Mouse (Mus musculus): ENCODE results near the gene Bptf. TPM values are rescaled to one million over a fixed set of nuclear protein-coding genes. Genes with fewer than 3 reads are reported as not detected.

The Bptf gene
- polyA plus RNA-seq, 1 experiment, result 49.4 TPM

DNA sequence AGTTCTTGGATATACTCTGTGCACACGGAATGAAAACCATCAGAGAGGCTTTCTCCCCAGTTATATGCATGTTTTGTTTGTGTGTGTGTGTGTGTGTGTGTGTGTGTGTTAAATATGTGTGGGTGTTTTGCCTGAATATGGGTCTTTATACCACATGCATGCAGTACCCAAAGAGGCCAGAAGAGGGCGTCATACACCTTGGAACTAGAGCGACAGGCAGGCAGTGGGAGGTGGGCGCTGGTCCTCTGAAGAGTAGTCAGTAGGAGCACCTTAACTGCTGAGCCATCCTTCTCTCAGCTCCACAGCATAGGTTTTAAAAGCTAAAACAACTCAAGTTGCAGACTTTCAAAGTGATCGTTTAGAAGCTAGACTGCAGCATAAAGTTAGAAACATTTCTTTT, 26.7 kb downstream of the Bptf start:
- peak; percentile 59 for TF ChIP-seq CTCF (IDR thresholded peaks at IDR 0.05; ENCODE audit: borderline replicate concordance, insufficient read depth, low read length)
- TF ChIP-seq POLR2A (IDR thresholded peaks at IDR 0.05; ENCODE audit: low read depth, low read length), result no peak
- H3K27ac ChIP-seq (ENCODE audit: insufficient read depth, low read length), result no peak overlapping the region
- H3K4me1 ChIP-seq (ENCODE audit: control insufficient read depth, insufficient read depth, low read length), result peaks cover 18% of the 10 kb centered on the region; the same call in 1 of the 2 replicates
- no peak overlapping the region for H3K4me3 ChIP-seq (ENCODE audit: insufficient read depth, low read length)

DNA sequence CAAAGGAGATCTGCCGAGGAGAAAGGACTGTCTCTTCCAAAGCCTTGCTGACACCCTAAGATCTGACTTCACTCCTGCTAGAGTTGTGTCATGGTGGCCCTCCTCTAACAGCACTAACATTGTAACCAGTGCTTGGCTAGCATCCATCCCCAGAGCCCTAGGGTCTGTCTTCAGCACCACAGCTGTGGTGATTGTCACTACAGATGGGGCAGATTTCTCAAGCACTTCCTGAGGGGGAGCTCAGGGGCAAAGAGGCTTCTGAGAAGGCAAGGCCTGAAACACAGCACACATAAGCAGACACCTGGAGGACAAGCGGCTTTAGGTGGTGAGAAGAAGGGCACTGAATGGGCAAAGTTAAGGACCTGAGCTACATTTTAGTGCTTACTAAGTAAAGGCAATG, 28.2 kb downstream of the Bptf start:
- TF ChIP-seq CTCF (IDR thresholded peaks at IDR 0.05; ENCODE audit: borderline replicate concordance, insufficient read depth, low read length) (no peak), POLR2A (IDR thresholded peaks at IDR 0.05; ENCODE audit: low read depth, low read length) (no peak)
- Histone ChIP-seq H3K4me1 (ENCODE audit: control insufficient read depth, insufficient read depth, low read length) (peaks cover 18% of the 10 kb centered on the region; the same call in 1 of the 2 replicates), H3K27ac (ENCODE audit: insufficient read depth, low read length) (peak overlapping the region; percentile 23; the same call in 1 of the 2 replicates), H3K4me3 (ENCODE audit: insufficient read depth, low read length) (no peak overlapping the region)

DNA sequence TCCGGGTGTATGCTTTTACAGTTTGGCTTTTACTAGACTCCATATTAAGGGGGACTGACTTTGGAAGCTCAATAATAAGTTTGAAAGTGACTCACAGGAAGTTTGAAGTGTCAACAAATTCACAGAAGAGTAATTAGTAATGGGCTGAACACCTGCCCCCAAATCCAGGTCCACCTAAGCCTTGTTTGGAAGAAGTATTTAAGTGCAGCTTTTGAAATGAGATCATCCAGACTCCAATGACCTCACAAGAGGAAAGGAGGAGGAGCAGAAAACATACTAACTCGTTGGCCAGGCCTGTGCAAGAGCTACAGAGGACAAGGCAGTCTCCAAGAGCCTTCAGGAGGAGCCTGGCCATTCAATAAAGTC, 28.7 kb downstream of the Bptf start:
- H3K4me3 ChIP-seq (ENCODE audit: insufficient read depth, low read length), result no peak overlapping the region
- no peak for TF ChIP-seq POLR2A (IDR thresholded peaks at IDR 0.05; ENCODE audit: low read depth, low read length)
- TF ChIP-seq CTCF (IDR thresholded peaks at IDR 0.05; ENCODE audit: borderline replicate concordance, insufficient read depth, low read length), result no peak

DNA sequence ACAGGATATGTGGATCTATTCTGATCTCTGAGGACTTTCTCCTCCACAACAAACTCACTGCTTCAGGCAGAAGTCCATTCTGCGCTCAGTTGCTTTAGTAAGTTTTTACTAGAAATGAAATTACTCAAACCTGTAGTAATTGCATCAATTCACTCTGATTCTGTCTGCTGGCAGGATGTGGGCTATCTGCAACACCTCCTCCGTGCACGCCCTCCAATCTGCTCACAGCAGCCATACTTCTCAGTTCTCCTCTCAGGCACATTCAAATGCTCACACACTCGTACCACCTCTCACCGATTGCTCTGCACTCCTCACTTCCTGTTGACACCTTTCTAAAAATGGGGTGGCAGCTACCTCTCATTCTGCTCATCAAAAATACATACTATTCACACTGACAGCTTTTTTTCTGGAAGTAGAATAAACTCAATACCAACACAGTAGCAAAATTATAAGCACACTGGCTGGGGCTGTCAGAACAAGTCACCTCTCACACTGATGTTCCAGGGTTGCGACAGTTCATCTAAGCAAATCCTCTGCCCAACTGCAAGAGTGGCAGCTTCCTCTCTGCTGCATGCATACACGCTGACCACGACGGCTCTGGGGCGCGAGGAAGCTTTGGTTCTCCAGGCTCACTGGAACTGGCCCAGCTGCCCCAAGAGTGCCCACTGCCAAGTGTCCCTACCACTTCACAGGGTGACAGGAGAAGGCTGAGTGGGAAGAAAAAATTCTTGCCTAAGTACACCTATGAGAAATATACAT, 29.3 kb downstream of the Bptf start:
- Histone ChIP-seq H3K4me1 (ENCODE audit: control insufficient read depth, insufficient read depth, low read length) (peaks cover 11% of the 10 kb centered on the region; the same call in 1 of the 2 replicates), H3K27ac (ENCODE audit: insufficient read depth, low read length) (no peak overlapping the region), H3K4me3 (ENCODE audit: insufficient read depth, low read length) (no peak overlapping the region)
- TF ChIP-seq POLR2A (IDR thresholded peaks at IDR 0.05; ENCODE audit: low read depth, low read length), result no peak
- TF ChIP-seq CTCF (IDR thresholded peaks at IDR 0.05; ENCODE audit: borderline replicate concordance, insufficient read depth, low read length), result no peak

More for the DNA sequence above, 28.7 kb downstream of the Bptf start:
- Histone ChIP-seq H3K4me1 (ENCODE audit: control insufficient read depth, insufficient read depth, low read length) (peaks cover 14% of the 10 kb centered on the region; the same call in 1 of the 2 replicates), H3K27ac (ENCODE audit: insufficient read depth, low read length) (peak overlapping the region; percentile 23; the same call in 1 of the 2 replicates)

DNA sequence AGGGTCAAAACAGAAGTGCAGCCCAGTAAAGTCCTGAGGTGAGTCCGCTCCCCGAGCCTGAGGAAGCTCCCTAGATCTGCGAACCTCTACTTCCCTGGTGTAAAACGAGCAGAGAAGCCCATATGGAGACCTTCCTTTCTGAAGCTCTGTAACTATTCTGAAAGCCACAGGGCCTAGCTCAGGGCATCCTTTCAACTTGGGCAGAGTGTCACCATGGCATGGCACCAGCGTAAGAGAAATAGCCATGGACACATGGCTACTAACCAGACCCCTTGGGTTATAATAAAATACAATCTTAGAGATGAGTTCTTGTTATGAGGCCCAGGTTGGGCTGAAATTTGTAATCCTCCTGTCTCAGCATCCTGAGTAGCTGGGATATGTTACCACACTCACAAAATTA, 35.0 kb downstream of the Bptf start:
- TF ChIP-seq POLR2A (IDR thresholded peaks at IDR 0.05; ENCODE audit: low read depth, low read length) (no peak), CTCF (IDR thresholded peaks at IDR 0.05; ENCODE audit: borderline replicate concordance, insufficient read depth, low read length) (no peak)

DNA sequence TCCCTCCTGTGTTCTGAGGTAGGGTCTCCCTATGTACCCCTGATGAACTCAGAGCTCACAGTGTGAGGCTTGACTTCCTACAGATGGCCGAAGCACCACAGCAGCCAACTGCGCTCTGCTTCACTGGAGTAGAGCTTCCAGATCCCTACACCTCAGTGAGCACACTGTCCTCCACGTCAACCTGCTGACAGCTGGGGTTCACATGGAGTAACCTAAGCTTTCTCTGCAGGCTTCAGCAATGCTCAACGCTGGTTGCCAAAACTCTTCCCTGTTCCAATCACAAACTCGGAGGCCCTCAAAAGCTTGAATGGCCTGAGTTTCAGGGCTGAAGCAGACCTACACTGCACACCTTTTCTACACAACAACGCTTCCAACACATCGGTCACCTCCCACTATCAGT, 38.1 kb downstream of the Bptf start:
- Histone ChIP-seq H3K4me3 (ENCODE audit: insufficient read depth, low read length) (no peak overlapping the region), H3K4me1 (ENCODE audit: control insufficient read depth, insufficient read depth, low read length) (no peaks in the 10 kb centered on the region), H3K27ac (ENCODE audit: insufficient read depth, low read length) (no peak overlapping the region)
- TF ChIP-seq POLR2A (IDR thresholded peaks at IDR 0.05; ENCODE audit: low read depth, low read length) (no peak), CTCF (IDR thresholded peaks at IDR 0.05; ENCODE audit: borderline replicate concordance, insufficient read depth, low read length) (no peak)

More for the DNA sequence above, 35.0 kb downstream of the Bptf start:
- Histone ChIP-seq H3K4me1 (ENCODE audit: control insufficient read depth, insufficient read depth, low read length) (no peaks in the 10 kb centered on the region), H3K4me3 (ENCODE audit: insufficient read depth, low read length) (no peak overlapping the region), H3K27ac (ENCODE audit: insufficient read depth, low read length) (no peak overlapping the region)

DNA sequence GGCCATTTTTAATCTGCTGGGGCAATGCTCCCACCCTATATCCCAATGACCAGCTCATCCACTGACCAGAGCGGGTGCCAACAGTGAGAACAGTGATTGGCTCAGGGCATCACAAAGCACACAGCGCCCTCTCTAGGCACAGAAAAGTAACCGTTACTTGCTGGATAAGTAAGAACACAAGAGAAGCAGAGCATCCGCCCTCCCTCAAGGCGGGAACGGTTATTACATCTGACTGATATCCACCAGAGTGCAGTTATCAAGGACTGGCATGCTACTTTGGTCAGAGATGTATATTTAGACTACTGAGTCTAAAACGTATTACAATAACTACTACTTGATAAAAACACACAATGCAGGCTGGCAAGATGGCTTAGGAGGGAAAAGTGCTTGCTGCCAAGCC, 39.3 kb downstream of the Bptf start:
- no peaks in the 10 kb centered on the region for H3K4me1 ChIP-seq (ENCODE audit: control insufficient read depth, insufficient read depth, low read length)
- H3K4me3 ChIP-seq (ENCODE audit: insufficient read depth, low read length), result no peak overlapping the region
- TF ChIP-seq POLR2A (IDR thresholded peaks at IDR 0.05; ENCODE audit: low read depth, low read length) (no peak), CTCF (IDR thresholded peaks at IDR 0.05; ENCODE audit: borderline replicate concordance, insufficient read depth, low read length) (no peak)
- no peak overlapping the region for H3K27ac ChIP-seq (ENCODE audit: insufficient read depth, low read length)

DNA sequence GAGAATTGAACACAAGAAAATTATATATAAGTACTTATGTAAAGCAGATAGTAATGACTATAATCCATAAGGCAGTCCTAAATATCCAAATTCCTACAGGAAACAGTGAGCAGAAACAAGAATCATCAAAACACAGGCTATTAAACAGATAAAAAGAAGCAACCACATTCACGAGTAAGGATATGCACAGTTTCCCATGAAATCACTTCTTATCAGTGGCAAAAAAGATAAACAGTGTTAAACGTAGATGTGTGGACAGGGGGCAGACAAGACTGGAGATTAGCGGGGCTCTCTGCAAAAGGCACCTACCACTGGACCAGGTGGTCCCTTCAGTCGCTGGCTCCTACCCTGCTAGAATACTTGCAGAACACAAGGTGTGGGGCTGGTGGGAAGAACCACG, 46.1 kb downstream of the Bptf start:
- no peak overlapping the region for H3K4me3 ChIP-seq (ENCODE audit: insufficient read depth, low read length)

DNA sequence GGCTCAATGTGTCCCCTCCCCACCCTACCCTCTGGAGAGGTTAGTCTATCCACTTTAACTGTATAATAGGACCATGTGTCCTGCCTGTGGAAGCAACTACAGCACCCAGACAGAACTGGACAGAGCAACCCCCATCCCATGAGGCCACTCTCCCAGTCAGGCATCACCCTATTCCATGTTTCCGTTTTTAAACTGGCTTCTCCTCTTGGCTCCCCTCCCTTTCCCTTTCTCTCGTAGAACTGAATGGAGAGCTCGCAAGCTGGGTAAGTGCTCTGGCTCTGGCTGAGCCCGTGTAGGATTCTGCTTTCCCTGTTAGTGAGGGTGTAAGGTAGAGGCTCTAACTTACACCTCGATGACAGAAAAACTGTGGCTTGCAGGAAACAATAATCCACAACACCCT, 48.4 kb downstream of the Bptf start:
- no peak overlapping the region for H3K27ac ChIP-seq (ENCODE audit: insufficient read depth, low read length)
- H3K4me1 ChIP-seq (ENCODE audit: control insufficient read depth, insufficient read depth, low read length), result no peaks in the 10 kb centered on the region
- TF ChIP-seq CTCF (IDR thresholded peaks at IDR 0.05; ENCODE audit: borderline replicate concordance, insufficient read depth, low read length), result no peak
- no peak for TF ChIP-seq POLR2A (IDR thresholded peaks at IDR 0.05; ENCODE audit: low read depth, low read length)
- H3K4me3 ChIP-seq (ENCODE audit: insufficient read depth, low read length), result no peak overlapping the region

More for the DNA sequence above, 46.1 kb downstream of the Bptf start:
- Histone ChIP-seq H3K4me1 (ENCODE audit: control insufficient read depth, insufficient read depth, low read length) (no peaks in the 10 kb centered on the region), H3K27ac (ENCODE audit: insufficient read depth, low read length) (no peak overlapping the region)
- TF ChIP-seq POLR2A (IDR thresholded peaks at IDR 0.05; ENCODE audit: low read depth, low read length) (no peak), CTCF (IDR thresholded peaks at IDR 0.05; ENCODE audit: borderline replicate concordance, insufficient read depth, low read length) (no peak)

DNA sequence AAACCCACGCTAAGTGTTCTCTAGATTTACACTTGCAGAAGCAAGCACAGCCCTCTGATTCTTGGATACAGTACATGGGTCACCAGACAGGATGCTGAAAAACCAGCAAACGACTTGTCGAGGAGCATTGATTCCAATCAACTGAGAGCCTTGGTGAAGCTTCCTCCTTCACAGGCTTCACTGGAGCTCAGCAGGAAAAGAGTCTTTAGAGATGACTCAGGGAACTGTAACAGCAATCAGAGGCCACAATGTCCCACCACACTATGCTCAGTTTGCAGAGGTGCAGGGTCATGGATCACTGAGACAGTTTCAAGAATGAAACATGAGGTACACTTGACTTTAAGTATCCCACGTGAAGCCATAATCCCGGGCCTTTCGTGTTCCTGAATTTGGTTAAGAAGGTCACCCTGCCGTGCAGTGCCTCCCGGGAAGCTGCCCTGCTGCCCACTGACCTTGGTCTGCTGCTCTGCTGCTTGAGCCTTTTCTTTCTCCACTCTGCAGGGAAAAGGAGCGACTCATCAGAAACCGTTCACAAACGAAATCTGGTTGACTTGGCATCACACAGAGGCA, 66.6 kb downstream of the Bptf start:
- no peak overlapping the region for H3K4me3 ChIP-seq (ENCODE audit: insufficient read depth, low read length)
- H3K4me1 ChIP-seq (ENCODE audit: control insufficient read depth, insufficient read depth, low read length), result no peaks in the 10 kb centered on the region; the same call in 1 of the 2 replicates
- no peak for TF ChIP-seq POLR2A (IDR thresholded peaks at IDR 0.05; ENCODE audit: low read depth, low read length)
- no peak for TF ChIP-seq CTCF (IDR thresholded peaks at IDR 0.05; ENCODE audit: borderline replicate concordance, insufficient read depth, low read length)
- H3K27ac ChIP-seq (ENCODE audit: insufficient read depth, low read length), result peak overlapping the region; percentile 48; the same call in 1 of the 2 replicates
